Mouse (Mus musculus) ovary, postnatal 10 days (tissue): ENCODE measurements around the gene Atp5e.

Experiments
- DNase-seq: peaks from one replicate; pipeline ENCODE4 v3.0.0; 2022; ENCODE audit warnings: low spot score

Gene Atp5e

DNA sequence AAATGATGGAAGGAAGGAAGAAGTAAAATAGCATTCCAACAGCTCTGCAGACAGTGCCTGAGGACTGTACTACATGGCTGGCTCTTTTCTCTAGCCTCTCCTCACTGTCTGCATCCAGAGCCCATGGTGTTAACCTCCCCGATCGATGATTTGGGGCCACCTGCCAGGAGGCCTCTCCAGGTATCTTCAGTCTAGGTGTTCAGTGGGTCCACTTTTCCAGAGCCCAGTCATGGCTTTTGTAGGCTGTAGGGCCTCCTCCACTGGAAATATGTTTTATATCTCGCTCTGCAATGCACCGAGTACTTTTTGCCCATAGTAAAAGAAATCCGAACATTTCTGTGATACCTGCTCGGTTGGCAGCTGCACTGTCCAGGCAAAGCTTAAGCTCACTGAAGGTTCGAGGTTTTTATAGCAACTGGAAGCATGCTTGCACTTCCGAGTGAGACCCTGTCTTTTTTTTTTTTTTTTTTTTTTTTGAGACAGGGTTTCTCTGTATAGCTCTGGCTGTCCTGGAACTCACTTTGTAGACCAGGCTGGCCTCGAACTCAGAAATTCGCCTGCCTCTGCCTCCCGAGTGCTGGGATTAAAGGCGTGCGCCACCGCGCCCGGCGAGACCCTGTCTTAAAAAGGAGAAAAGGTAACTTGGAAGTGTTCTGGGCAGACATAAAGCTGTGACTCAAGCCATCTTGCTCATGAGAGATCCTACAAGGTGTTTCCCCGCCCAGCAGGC is 48.7 kb downstream of the Atp5e start:
- DNase-seq = no peak

GRCm38 (mm10) chr2:174413127-174413526 is 50.8 kb downstream of the Atp5e start:
- DNase-seq = no peak
